Mouse (Mus musculus) cerebellum, postnatal 25 days (tissue): ENCODE measurements around the gene Fgfr4.
A peak's percentile ranks its signal among the peaks of the same experiment; 100 is the strongest.
"Not testable (repeated sequence)": the region's sequence is repeated elsewhere in the genome, so short reads cannot be mapped to it uniquely, and the experiment has no call there.

Experiments
- DNase-seq, 2 experiments: peaks; one replicate each; pipeline ENCODE4 v3.0.0; 2021; ENCODE audit warnings: mixed read lengths in 2 of 2

The Fgfr4 gene

GRCm38 (mm10) chr13:55174347-55174746, 21.9 kb downstream of the Fgfr4 start:
- DNase-seq, result no peak

- no peak for DNase-seq
These were observed 23.8 kb downstream of the Fgfr4 start for GRCm38 (mm10) chr13:55176265-55176664.

- no peak for DNase-seq
These were observed 25.6 kb downstream of the Fgfr4 start for GRCm38 (mm10) chr13:55177903-55178496.

- DNase-seq, result peak; percentile 80 to 85
These were observed 26.1 kb downstream of the Fgfr4 start for GRCm38 (mm10) chr13:55178556-55178955.

- peak; percentile 51 to 63 for DNase-seq
These were observed 27.2 kb downstream of the Fgfr4 start for GRCm38 (mm10) chr13:55179591-55179990.

GRCm38 (mm10) chr13:55181786-55182172, 29.3 kb downstream of the Fgfr4 start:
- no peak for DNase-seq

GRCm38 (mm10) chr13:55182173-55182894, 29.9 kb downstream of the Fgfr4 start:
- DNase-seq, result peak; percentile 71 to 72

GRCm38 (mm10) chr13:55183382-55183781, 30.9 kb downstream of the Fgfr4 start:
- no peak for DNase-seq

- DNase-seq, result not testable (repeated sequence)
These were observed 34.6 kb downstream of the Fgfr4 start for GRCm38 (mm10) chr13:55187062-55187461.

GRCm38 (mm10) chr13:55189531-55190107, 37.2 kb downstream of the Fgfr4 start:
- no peak for DNase-seq

- DNase-seq, result peak; percentile 95 to 97
These were observed 37.9 kb downstream of the Fgfr4 start for GRCm38 (mm10) chr13:55190121-55190868.

- DNase-seq, result no peak
These were observed 39.1 kb downstream of the Fgfr4 start for GRCm38 (mm10) chr13:55191535-55191934.

- not testable (repeated sequence) for DNase-seq
These were observed 50.3 kb downstream of the Fgfr4 start for GRCm38 (mm10) chr13:55202758-55203157.

GRCm38 (mm10) chr13:55203740-55204139, 51.3 kb downstream of the Fgfr4 start:
- DNase-seq, result no peak

GRCm38 (mm10) chr13:55204667-55205389, 52.4 kb downstream of the Fgfr4 start:
- no peak for DNase-seq

GRCm38 (mm10) chr13:55205448-55206205, 53.2 kb downstream of the Fgfr4 start:
- no peak for DNase-seq

GRCm38 (mm10) chr13:55208837-55209648, 56.6 kb downstream of the Fgfr4 start:
- DNase-seq, result peak in 1 of 2 experiments; percentile 28

- DNase-seq, result peak in 1 of 2 experiments; percentile 44
These were observed 57.3 kb downstream of the Fgfr4 start, which contains the start of gene Nsd1 for GRCm38 (mm10) chr13:55209649-55210192. Gene Nsd1 (plus strand): TSS chr13:55209782.

- DNase-seq, result peak; percentile 82 to 88
These were observed 57.9 kb downstream of the Fgfr4 start for GRCm38 (mm10) chr13:55210193-55210970.

GRCm38 (mm10) chr13:55210971-55211220, 58.5 kb downstream of the Fgfr4 start:
- no peak for DNase-seq
